Mouse (Mus musculus): Measurements from ENCODE around the gene Nkx1-2.
A peak's percentile ranks its signal among the peaks of the same experiment; 100 is the strongest.

Nkx1-2 gene

GRCm38 (mm10) chr7:132558141-132558736 lies 41.2 kb downstream of the Nkx1-2 start:
- no peak for DNase-seq

DNA sequence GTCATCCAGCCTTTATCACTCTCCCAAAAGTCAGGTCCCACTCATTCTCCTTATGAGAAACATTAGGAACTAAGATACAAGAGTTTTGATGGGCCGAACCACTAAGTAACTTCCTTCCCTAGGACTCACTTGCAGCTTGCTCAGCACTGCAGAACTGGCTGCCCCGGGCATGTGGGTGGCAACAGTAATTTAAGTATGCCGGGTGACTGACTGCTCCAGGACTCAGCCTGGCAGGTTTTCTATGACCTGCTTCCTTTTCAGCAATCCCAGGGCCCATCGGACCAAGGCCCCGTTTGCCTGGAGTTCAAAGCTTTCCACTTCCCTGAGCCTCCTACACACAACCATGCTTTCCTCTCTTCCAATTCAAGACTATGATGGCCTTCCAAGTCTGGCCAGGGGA lies 42.9 kb downstream of the Nkx1-2 start:
- no peak for DNase-seq

DNA sequence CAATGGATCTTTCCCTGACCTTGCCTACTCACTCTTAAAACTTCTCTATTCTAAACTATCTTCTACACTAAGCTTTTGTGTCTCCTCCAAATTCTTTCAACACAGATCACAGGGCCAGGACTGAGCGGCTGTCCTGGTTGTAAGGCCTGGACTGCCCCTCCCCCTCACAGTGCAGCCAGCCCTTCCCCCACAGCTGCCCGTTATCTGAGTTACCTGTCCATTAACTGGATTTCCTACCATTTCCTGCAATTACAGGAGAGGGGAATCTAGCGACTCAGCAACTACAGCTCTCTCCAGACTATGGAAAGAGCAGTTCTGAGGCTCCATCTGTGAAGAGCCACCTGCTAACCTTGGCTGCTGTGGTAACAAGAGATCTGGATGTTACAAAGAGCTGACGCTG lies 43.5 kb downstream of the Nkx1-2 start:
- DNase-seq, result no peak

DNA sequence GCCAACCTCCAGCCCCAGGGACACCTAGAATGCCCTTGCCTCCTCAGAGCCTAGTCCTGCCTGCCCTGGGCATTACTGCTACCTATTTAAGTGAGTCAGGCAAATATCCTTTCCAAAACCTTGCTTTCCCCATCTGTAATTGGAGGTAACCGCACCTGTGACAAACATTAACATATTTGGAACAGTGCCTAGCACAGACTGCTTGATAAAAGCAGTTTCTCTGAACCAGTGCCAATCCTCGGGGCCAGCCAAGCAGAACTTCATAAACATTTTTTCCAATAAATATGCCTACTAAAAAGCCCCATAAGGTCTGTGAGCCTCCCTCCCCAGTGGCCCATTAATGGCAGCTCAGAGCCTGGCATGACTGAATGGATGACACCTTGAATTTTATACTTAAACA lies 45.3 kb downstream of the Nkx1-2 start:
- no peak for DNase-seq

- DNase-seq, result peak; percentile 96
Observed at GRCm38 (mm10) chr7:132551351-132552126, 47.9 kb downstream of the Nkx1-2 start.

GRCm38 (mm10) chr7:132547126-132547525 lies 52.3 kb downstream of the Nkx1-2 start:
- DNase-seq, result no peak

Measured in cerebellum, adult 8-10 months (tissue).